Mouse (Mus musculus): Measurements from ENCODE around the gene Sbpl. TPM values are rescaled to one million over a fixed set of nuclear protein-coding genes. Genes with fewer than 3 reads are reported as not detected.
"Not testable (repeated sequence)": the region's sequence is repeated elsewhere in the genome, so short reads cannot be mapped to it uniquely, and the experiment has no call there.

The Sbpl gene
- polyA plus RNA-seq, 1 experiment from 2014 or later, result not detected

GRCm38 (mm10) chr17:23947486-23947885, 7.6 kb downstream of the Sbpl start:
- not testable (repeated sequence) for H3K27ac ChIP-seq; H3K4me2 ChIP-seq; H3K9me3 ChIP-seq; H3K27me3 ChIP-seq; H3K36me3 ChIP-seq; H3K9ac ChIP-seq; H3K4me1 ChIP-seq; H3K4me3 ChIP-seq; ATAC-seq (ENCODE audit: insufficient number of reproducible peaks, low FRiP score, low TSS enrichment, low read depth)
- 80% methylated on average over 4 of the region's 4 CpGs for WGBS

DNA sequence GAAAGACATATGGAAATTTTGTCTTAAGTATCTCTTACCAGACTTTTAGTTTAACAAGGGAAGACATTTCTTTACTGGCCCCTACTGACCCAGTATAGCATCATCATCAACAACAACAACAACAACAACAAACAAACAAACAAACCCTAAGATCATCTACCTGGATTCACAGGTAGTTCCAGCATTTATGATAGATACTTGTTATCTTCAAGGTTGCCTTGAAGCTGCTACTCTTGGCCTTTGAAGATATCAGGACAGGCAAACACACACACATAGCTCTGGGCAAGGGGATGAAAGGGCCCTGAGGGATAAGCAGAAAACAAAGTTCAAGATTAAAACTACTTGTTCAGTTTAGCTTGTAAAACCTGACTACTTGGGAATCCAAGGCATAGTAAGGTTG, 13.7 kb downstream of the Sbpl start, which contains the start of gene Sbp:
Gene Sbp (plus strand): TSS at position 301 of the 400 bp plus-strand sequence.
- Histone ChIP-seq H3K4me1 (no peaks in the 10 kb centered on the region), H3K27ac (no peak within 1 kb of the TSS), H3K36me3 (no peaks in the 10 kb centered on the region), H3K4me2 (no peak within 1 kb of the TSS), H3K4me3 (no peak within 1 kb of the TSS), H3K9ac (no peak within 1 kb of the TSS), H3K27me3 (no peaks in the 10 kb centered on the region), H3K9me3 (no peaks in the 10 kb centered on the region)
- ATAC-seq (ENCODE audit: insufficient number of reproducible peaks, low FRiP score, low TSS enrichment, low read depth), result no peak

DNA sequence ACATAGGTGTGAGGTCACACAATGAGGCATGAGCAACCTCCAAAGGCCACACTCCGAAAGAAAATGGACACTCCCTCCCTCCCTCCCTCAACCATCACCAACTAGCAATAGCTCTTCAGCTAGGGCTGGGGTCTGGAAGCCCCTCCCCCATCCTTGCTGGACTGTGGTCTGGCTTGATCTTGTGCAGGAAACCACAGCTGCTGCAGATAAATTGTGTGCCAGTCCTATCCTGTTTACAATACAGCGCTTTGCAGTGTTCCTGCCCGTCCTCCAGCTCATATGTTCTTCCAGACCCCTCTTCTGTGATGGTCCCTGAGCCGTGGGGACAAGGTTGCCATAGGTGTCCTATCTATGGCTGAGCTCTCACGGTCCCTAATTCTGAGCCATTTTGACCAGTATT, 23.9 kb downstream of the Sbpl start:
- no peak for ATAC-seq (ENCODE audit: insufficient number of reproducible peaks, low FRiP score, low TSS enrichment, low read depth)
- no peaks in the 10 kb centered on the region for H3K27me3 ChIP-seq
- no peaks in the 10 kb centered on the region for H3K36me3 ChIP-seq
- WGBS, result 79% methylated on average over 5 of the region's 5 CpGs
- H3K4me3 ChIP-seq, result no peak overlapping the region
- H3K9me3 ChIP-seq, result no peaks in the 10 kb centered on the region
- no peak overlapping the region for H3K9ac ChIP-seq
- H3K4me1 ChIP-seq, result no peaks in the 10 kb centered on the region
- H3K4me2 ChIP-seq, result no peak overlapping the region
- no peak overlapping the region for H3K27ac ChIP-seq

DNA sequence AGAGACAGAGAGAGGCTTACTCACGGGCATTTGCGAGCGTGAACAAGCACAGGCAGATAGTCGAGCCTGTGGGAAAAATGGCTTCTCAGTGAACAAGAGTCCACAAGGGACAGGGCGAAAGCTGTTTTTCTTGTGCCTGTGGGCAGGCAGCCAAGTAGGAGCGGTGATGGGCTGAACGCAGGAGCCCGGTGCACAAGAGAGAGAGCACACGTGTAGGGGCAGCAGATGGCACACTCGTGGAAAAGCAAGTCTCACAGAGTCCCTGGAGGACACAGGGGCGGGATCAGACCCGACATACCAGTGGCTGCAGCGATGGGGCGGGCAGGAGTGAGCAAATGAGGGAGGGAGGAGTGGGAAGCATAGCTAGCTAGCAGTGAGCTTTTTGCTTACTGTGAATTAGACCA, 30.0 kb downstream of the Sbpl start:
- peak overlapping the region; percentile 86 for H3K4me2 ChIP-seq
- no peaks in the 10 kb centered on the region for H3K9me3 ChIP-seq
- under 1% methylated on average over 14 of the region's 14 CpGs for WGBS
- H3K36me3 ChIP-seq, result no peaks in the 10 kb centered on the region
- peak; percentile 75 for ATAC-seq (ENCODE audit: insufficient number of reproducible peaks, low FRiP score, low TSS enrichment, low read depth)
- H3K4me1 ChIP-seq, result peaks cover 12% of the 10 kb centered on the region
- peak overlapping the region; percentile 94 for H3K27ac ChIP-seq
- H3K27me3 ChIP-seq, result no peaks in the 10 kb centered on the region
- H3K9ac ChIP-seq, result peak overlapping the region; percentile 44
- H3K4me3 ChIP-seq, result peak overlapping the region; percentile 62

- Histone ChIP-seq H3K9ac (peak overlapping the region; percentile 44; the same call in 1 of the 2 replicates), H3K36me3 (no peaks in the 10 kb centered on the region), H3K4me2 (peak overlapping the region; percentile 86), H3K27me3 (no peaks in the 10 kb centered on the region), H3K4me3 (peak overlapping the region; percentile 62), H3K9me3 (no peaks in the 10 kb centered on the region), H3K4me1 (peaks cover 12% of the 10 kb centered on the region), H3K27ac (peak overlapping the region; percentile 94)
- WGBS, result under 1% methylated on average over 29 of the region's 29 CpGs
- ATAC-seq (ENCODE audit: insufficient number of reproducible peaks, low FRiP score, low TSS enrichment, low read depth), result peak; percentile 93
These were observed 30.5 kb downstream of the Sbpl start for GRCm38 (mm10) chr17:23924531-23925007.

- H3K36me3 ChIP-seq; H3K4me2 ChIP-seq; H3K27me3 ChIP-seq; H3K4me1 ChIP-seq; H3K4me3 ChIP-seq; H3K27ac ChIP-seq; H3K9ac ChIP-seq; H3K9me3 ChIP-seq; ATAC-seq (ENCODE audit: insufficient number of reproducible peaks, low FRiP score, low TSS enrichment, low read depth): not testable (repeated sequence)
- 71% methylated on average over 4 of the region's 4 CpGs for WGBS
These were observed 37.9 kb downstream of the Sbpl start, which contains the start of gene Dcpp3 for GRCm38 (mm10) chr17:23917158-23917557. Gene Dcpp3, plus strand, starts transcription at chr17:23917458.

Other genes with a start within 250 kb of the Sbpl start
- 2.2 and 2.9 TPM in 2 replicates for gene 1520401A03Rik, start 232.5 kb downstream of the Sbpl start, polyA plus RNA-seq (2015; fragmentation: Nextera tagmentation; extraction: Ambion mirVana)
- gene Pkmyt1, start 228.9 kb downstream of the Sbpl start, polyA plus RNA-seq (2015; fragmentation: Nextera tagmentation; extraction: Ambion mirVana), result 45.6 and 49.5 TPM in 2 replicates
- gene Paqr4, start 214.4 kb downstream of the Sbpl start, polyA plus RNA-seq (2015; fragmentation: Nextera tagmentation; extraction: Ambion mirVana), result 17.6 and 20.4 TPM in 2 replicates
- gene Kremen2, start 209.4 kb downstream of the Sbpl start, polyA plus RNA-seq (2015; fragmentation: Nextera tagmentation; extraction: Ambion mirVana), result 50.2 and 50.5 TPM in 2 replicates
- gene Flywch1, start 183.7 kb downstream of the Sbpl start, polyA plus RNA-seq (2015; fragmentation: Nextera tagmentation; extraction: Ambion mirVana), result 65.7 and 69.8 TPM in 2 replicates
- gene Flywch2, start 169.2 kb downstream of the Sbpl start, polyA plus RNA-seq (2015; fragmentation: Nextera tagmentation; extraction: Ambion mirVana), result 34.2 and 39.9 TPM in 2 replicates
- 425 and 436 TPM in 2 replicates for gene Srrm2, start 164.7 kb downstream of the Sbpl start, polyA plus RNA-seq (2015; fragmentation: Nextera tagmentation; extraction: Ambion mirVana)
- 1,045 and 1,117 TPM in 2 replicates for gene Elob, start 126.1 kb downstream of the Sbpl start, polyA plus RNA-seq (2015; fragmentation: Nextera tagmentation; extraction: Ambion mirVana)
- gene Prss33, start 119.2 kb downstream of the Sbpl start, polyA plus RNA-seq (2015; fragmentation: Nextera tagmentation; extraction: Ambion mirVana), result not detected in 2 replicates
- gene Prss32, start 111.4 kb downstream of the Sbpl start, polyA plus RNA-seq (2015; fragmentation: Nextera tagmentation; extraction: Ambion mirVana), result not detected in 2 replicates
- 0.73 and 1.0 TPM in 2 replicates for gene Prss41, start 111.1 kb downstream of the Sbpl start, polyA plus RNA-seq (2015; fragmentation: Nextera tagmentation; extraction: Ambion mirVana)
- not detected in 2 replicates for gene Prss21, start 87.2 kb downstream of the Sbpl start, polyA plus RNA-seq (2015; fragmentation: Nextera tagmentation; extraction: Ambion mirVana)
- gene Dcpp1, start 74.4 kb downstream of the Sbpl start, polyA plus RNA-seq (2015; fragmentation: Nextera tagmentation; extraction: Ambion mirVana), result not detected in 2 replicates
- gene Dcpp2, start 74.4 kb downstream of the Sbpl start, polyA plus RNA-seq (2015; fragmentation: Nextera tagmentation; extraction: Ambion mirVana), result not detected in 2 replicates
- gene Dcpp3, start 37.8 kb downstream of the Sbpl start, polyA plus RNA-seq (2015; fragmentation: Nextera tagmentation; extraction: Ambion mirVana), result 0.69 TPM in 1 of 2 replicates, not detected in the other
- gene Sbp, start 13.6 kb downstream of the Sbpl start, polyA plus RNA-seq (2015; fragmentation: Nextera tagmentation; extraction: Ambion mirVana), result not detected in 2 replicates
- gene Prss30, start 25.3 kb upstream of the Sbpl start, polyA plus RNA-seq (2015; fragmentation: Nextera tagmentation; extraction: Ambion mirVana), result not detected in 2 replicates
- 1.1 and 1.4 TPM in 2 replicates for gene Prss22, start 42.8 kb upstream of the Sbpl start, polyA plus RNA-seq (2015; fragmentation: Nextera tagmentation; extraction: Ambion mirVana)
- gene Prss27, start 82.9 kb upstream of the Sbpl start, polyA plus RNA-seq (2015; fragmentation: Nextera tagmentation; extraction: Ambion mirVana), result 8.6 and 9.6 TPM in 2 replicates
- gene Kctd5, start 118.2 kb upstream of the Sbpl start, polyA plus RNA-seq (2015; fragmentation: Nextera tagmentation; extraction: Ambion mirVana), result 60.9 and 62.9 TPM in 2 replicates
- gene Pdpk1, start 195.7 kb upstream of the Sbpl start, polyA plus RNA-seq (2015; fragmentation: Nextera tagmentation; extraction: Ambion mirVana), result 38.6 and 50.0 TPM in 2 replicates
- gene Amdhd2, start 208.5 kb upstream of the Sbpl start, polyA plus RNA-seq (2015; fragmentation: Nextera tagmentation; extraction: Ambion mirVana), result 30.0 and 30.7 TPM in 2 replicates
- gene Atp6v0c, start 214.4 kb upstream of the Sbpl start, polyA plus RNA-seq (2015; fragmentation: Nextera tagmentation; extraction: Ambion mirVana), result 488 and 521 TPM in 2 replicates